Mouse (Mus musculus): ENCODE measurements around the gene Pes1.

The Pes1 gene

GRCm38 (mm10) chr11:3964416-3965172 is 819 bp downstream of the Pes1 start:
- DNase-seq (ENCODE audit: low spot score) = no peak

GRCm38 (mm10) chr11:3969837-3970236 is 6.1 kb downstream of the Pes1 start:
- DNase-seq (ENCODE audit: low spot score) = no peak

GRCm38 (mm10) chr11:3970361-3970760 is 6.6 kb downstream of the Pes1 start:
- DNase-seq (ENCODE audit: low spot score) = no peak

GRCm38 (mm10) chr11:3973081-3973480 is 9.3 kb downstream of the Pes1 start:
- DNase-seq (ENCODE audit: low spot score) = no peak

- DNase-seq (ENCODE audit: low spot score) = no peak
Measured at GRCm38 (mm10) chr11:3974311-3974710, 10.5 kb downstream of the Pes1 start.

- no peak for DNase-seq (ENCODE audit: low spot score)
Measured at GRCm38 (mm10) chr11:3976678-3977077, 12.9 kb downstream of the Pes1 start, which contains the start of gene 4930556J24Rik. Gene 4930556J24Rik, minus strand, starts transcription at chr11:3976778.

GRCm38 (mm10) chr11:3978421-3978820 is 14.6 kb downstream of the Pes1 start:
- DNase-seq (ENCODE audit: low spot score) = no peak

- DNase-seq (ENCODE audit: low spot score) = no peak
Measured at GRCm38 (mm10) chr11:3981536-3981935, 17.8 kb downstream of the Pes1 start.

GRCm38 (mm10) chr11:3982275-3983209 is 18.8 kb downstream of the Pes1 start:
- no peak for DNase-seq (ENCODE audit: low spot score)

GRCm38 (mm10) chr11:3983291-3983862 is 19.6 kb downstream of the Pes1 start, which contains the start of gene Gal3st1:
Gene Gal3st1, plus strand, starts transcription at chr11:3983636.
- DNase-seq (ENCODE audit: low spot score) = no peak

GRCm38 (mm10) chr11:3983863-3984745 is 20.3 kb downstream of the Pes1 start:
- no peak for DNase-seq (ENCODE audit: low spot score)

- DNase-seq (ENCODE audit: low spot score) = no peak
Measured at GRCm38 (mm10) chr11:3989748-3990147, 26.0 kb downstream of the Pes1 start.

GRCm38 (mm10) chr11:3993132-3993531 is 29.4 kb downstream of the Pes1 start:
- no peak for DNase-seq (ENCODE audit: low spot score)

GRCm38 (mm10) chr11:3993914-3994313 is 30.1 kb downstream of the Pes1 start:
- no peak for DNase-seq (ENCODE audit: low spot score)

GRCm38 (mm10) chr11:3995511-3995910 is 31.7 kb downstream of the Pes1 start:
- DNase-seq (ENCODE audit: low spot score) = no peak

GRCm38 (mm10) chr11:3996840-3997239 is 33.1 kb downstream of the Pes1 start:
- DNase-seq (ENCODE audit: low spot score) = no peak

GRCm38 (mm10) chr11:3997978-3998720 is 34.4 kb downstream of the Pes1 start:
- DNase-seq (ENCODE audit: low spot score) = no peak

GRCm38 (mm10) chr11:3999547-3999946 is 35.8 kb downstream of the Pes1 start:
- no peak for DNase-seq (ENCODE audit: low spot score)

GRCm38 (mm10) chr11:4001603-4002002 is 37.8 kb downstream of the Pes1 start:
- DNase-seq (ENCODE audit: low spot score) = no peak

- no peak for DNase-seq (ENCODE audit: low spot score)
Measured at GRCm38 (mm10) chr11:4005220-4005805, 41.5 kb downstream of the Pes1 start.

Measured in layer of hippocampus, adult 9-10 months (tissue).